Mouse (Mus musculus) limb, embryonic 15.5 days (tissue): ENCODE measurements around the gene Lypd3. TPM values are rescaled to one million over a fixed set of nuclear protein-coding genes. Genes with fewer than 3 reads are reported as not detected.
A peak's percentile ranks its signal among the peaks of the same experiment; 100 is the strongest.

ENCODE experiments used
- ATAC-seq: fragments of 200-750 bp; cut with Nextera tagmentation; 2 replicates; pipeline ENCODE4 v1.8.0; 2017; ENCODE audit warnings: low read depth, moderate TSS enrichment; ENCODE audit not compliant: insufficient number of reproducible peaks, low FRiP score, low TSS enrichment
- H3K27ac ChIP-seq: fragments of 300-500 bp; sonication (generic); 2 replicates; pipeline ENCODE4 v1.5.1; 2015; ENCODE audit warnings: moderate library complexity, mild to moderate bottlenecking, inconsistent platforms
- H3K27me3 ChIP-seq: fragments of 300-500 bp; sonication (generic); 2 replicates; pipeline ENCODE4 v1.6.1; 2015; ENCODE audit warnings: inconsistent platforms
- H3K36me3 ChIP-seq: fragments of 300-500 bp; sonication (generic); 2 replicates; pipeline ENCODE4 v1.6.1; 2015; ENCODE audit warnings: inconsistent platforms
- H3K4me1 ChIP-seq: fragments of 300-500 bp; sonication (generic); 2 replicates; pipeline ENCODE4 v1.6.1; 2015; ENCODE audit warnings: inconsistent platforms
- H3K4me2 ChIP-seq: fragments of 300-500 bp; sonication (generic); 2 replicates; pipeline ENCODE4 v1.6.1; 2015; ENCODE audit warnings: mild to moderate bottlenecking, inconsistent platforms
- H3K4me3 ChIP-seq: fragments of 300-500 bp; sonication (generic); 2 replicates; pipeline ENCODE4 v1.5.1; 2015; ENCODE audit warnings: mild to moderate bottlenecking, inconsistent platforms
- H3K9ac ChIP-seq: fragments of 300-500 bp; sonication (generic); 2 replicates; pipeline ENCODE4 v1.6.1; 2015; ENCODE audit warnings: inconsistent platforms
- H3K9me3 ChIP-seq: fragments of 300-500 bp; sonication (generic); 2 replicates; pipeline ENCODE4 v1.6.1; 2016; ENCODE audit warnings: inconsistent platforms
- WGBS: fragments of 180-500 bp; shearing (Covaris S2); methylation state at CpG from one replicate; pipeline ENCODE4 v1.1.7; 2015; 5-methylcytosine and 5-hydroxymethylcytosine counted together
- polyA plus RNA-seq: library from polyadenylated mRNA; unstranded; fragments of >200 nt; fragmentation: Nextera tagmentation; extraction: Ambion mirVana; gene quantifications from 2 replicates; pipeline ENCODE4 v1.2.1, GENCODE M21; 2015

The Lypd3 gene
- polyA plus RNA-seq, 1 experiment from 2014 or later, result 125 TPM

DNA sequence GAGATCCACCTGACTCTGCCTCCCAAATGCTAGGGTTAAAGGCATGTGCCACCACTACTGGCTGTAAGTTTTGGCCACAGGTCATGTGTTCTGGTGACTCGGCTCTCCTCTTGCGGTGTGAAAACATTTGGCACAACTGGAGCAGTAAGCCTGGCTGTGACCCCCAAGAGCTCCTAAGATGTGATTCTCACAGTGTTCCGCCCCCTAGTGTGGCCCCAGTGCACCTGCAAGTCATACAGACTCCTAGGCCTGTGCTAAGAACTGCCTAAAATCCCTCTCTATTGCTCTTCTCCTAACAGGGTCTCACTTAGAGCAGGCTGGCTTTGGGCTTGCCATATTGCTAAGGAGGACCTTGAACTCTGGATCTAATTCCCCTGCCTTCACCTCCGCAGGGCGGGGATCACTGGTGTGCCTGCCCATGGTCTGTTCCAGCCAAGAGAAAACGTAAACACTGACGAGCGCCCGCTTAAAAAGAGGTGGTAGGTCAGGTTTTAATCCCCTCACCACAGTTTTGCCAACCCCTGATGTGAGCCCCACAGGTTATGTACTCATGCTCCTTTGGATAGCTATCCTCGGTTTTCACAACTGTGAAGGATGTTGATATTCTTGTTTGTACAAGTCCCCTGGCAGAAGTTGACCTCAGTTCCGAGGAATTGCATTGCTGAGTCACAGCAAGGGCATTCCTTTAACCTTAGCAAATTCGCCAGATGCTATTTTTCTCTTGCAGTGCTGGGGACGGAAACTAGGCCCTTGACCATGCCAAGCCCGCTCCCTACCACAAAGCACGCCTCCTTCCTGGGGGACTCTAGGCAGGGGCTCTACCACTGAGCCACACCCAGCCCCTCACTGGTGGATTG, 36.9 kb upstream of the Lypd3 start:
- Histone ChIP-seq H3K9ac (no peak overlapping the region), H3K4me3 (no peak overlapping the region), H3K9me3 (no peaks in the 10 kb centered on the region), H3K27ac (no peak overlapping the region), H3K27me3 (no peaks in the 10 kb centered on the region), H3K4me1 (peaks cover 8% of the 10 kb centered on the region), H3K36me3 (0 out of 2 replicates have a peak, but pooled peaks cover 4% of the 10 kb centered on the region), H3K4me2 (no peak overlapping the region)
- no peak for ATAC-seq
- 69% methylated on average over 15 of the region's 15 CpGs for WGBS

DNA sequence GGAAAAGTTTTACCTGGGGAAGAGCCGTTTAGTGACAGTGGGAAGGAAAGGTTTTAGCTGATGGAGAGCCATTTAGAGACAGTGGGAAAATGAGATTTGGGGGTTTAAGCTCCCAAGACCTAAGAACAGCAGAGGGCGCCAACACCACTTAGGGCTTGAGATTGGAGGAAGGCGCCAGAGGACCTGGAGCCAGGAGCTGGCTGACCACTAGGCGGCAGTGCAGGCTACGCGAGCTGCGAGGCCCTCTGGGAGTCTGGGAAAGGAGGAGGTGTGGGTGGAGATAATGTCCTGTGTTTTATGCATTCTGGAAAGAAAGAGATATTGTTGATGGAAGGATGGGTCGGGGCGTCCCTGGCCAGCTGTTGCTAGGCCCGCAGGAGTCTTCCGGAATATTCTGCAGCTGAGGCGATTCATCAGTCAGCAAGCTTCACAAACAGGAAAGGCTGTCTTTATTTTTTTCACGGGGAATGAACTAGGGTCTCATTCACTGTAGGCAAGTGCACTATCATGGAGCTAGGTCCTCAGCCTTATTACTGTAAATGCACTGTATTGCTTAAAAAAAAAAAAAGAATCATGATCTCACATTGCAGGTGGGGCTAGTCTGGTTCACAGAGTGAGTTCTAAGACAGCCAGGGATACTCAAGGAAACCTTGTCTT, 35.3 kb upstream of the Lypd3 start:
- Histone ChIP-seq H3K27ac (no peak overlapping the region), H3K4me2 (peak overlapping the region; percentile 40), H3K9ac (no peak overlapping the region), H3K4me3 (peak overlapping the region; percentile 14; the same call in 1 of the 2 replicates), H3K9me3 (no peaks in the 10 kb centered on the region), H3K4me1 (peaks cover 4% of the 10 kb centered on the region; the same call in 1 of the 2 replicates), H3K27me3 (no peaks in the 10 kb centered on the region), H3K36me3 (0 out of 2 replicates have a peak, but pooled peaks cover 4% of the 10 kb centered on the region)
- ATAC-seq, result peak; percentile 77; the same call in 1 of the 2 replicates
- 6% methylated on average over 13 of the region's 13 CpGs for WGBS

DNA sequence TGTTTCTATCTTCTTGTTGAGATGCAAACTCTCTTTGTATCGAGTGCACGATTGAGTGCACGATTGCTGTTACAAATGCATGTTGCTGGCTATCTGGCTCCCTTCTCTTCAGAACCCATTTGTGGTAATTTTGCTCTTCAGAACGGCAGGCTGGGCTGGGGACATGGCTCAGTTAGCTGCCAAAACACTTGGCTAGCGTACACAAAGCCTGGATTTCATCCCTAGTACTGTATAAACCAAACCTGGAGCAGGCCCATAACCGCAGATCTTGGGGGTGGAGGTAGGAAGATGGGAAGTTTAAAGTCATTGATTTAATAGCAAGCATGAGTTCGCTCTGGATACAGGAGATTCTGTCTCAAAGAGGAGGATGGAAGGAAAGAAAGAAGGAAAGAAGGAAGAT, 30.8 kb upstream of the Lypd3 start:
- Histone ChIP-seq H3K4me2 (no peak overlapping the region), H3K9me3 (no peaks in the 10 kb centered on the region), H3K36me3 (peaks cover 7% of the 10 kb centered on the region; the same call in 1 of the 2 replicates), H3K4me1 (peaks cover 6% of the 10 kb centered on the region), H3K9ac (no peak overlapping the region), H3K27me3 (peaks cover 17% of the 10 kb centered on the region), H3K27ac (no peak overlapping the region), H3K4me3 (no peak overlapping the region)
- ATAC-seq, result no peak
- WGBS, result 83% methylated on average over 7 of the region's 7 CpGs

DNA sequence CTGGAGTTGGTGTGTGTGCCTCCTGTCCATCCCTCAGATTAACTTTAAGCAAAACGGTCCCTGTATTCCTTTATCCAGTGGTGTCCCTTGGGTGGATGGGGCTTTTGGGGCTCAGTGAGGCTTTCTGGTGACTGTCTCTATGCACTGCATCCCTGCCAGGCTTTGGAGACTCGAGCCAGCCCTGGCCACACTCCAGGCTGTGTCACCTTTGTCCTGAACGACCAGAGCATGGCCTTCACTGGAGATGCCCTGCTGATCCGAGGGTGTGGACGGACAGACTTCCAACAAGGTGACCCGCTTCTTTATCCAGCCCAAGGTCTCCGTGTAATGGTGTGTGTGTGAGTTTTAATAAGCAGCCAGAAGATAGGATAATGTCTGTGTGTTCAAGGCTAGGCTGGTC, 30.3 kb upstream of the Lypd3 start:
- Histone ChIP-seq H3K4me1 (peaks cover 11% of the 10 kb centered on the region), H3K27ac (no peak overlapping the region)

DNA sequence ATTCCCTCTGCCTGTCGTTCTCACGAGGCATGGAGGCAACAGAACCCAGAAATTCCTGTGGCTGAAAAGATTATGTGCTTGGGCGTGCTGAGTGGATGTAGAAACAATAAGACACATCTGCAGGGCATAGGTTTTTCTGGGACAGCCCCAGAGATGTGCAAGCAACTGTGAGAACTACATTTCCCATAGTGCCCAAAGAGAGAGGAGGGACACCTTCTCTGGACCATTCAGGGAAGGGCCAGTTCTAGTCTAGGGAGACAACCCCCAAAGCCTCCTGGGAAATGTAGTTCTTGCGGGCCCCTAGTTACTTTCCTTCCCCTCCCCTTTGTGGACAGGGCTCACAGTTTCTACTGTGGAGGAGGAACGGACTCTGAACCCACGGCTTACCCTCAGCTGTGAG, 28.3 kb upstream of the Lypd3 start:
- WGBS, result 39% methylated on average over 6 of the region's 6 CpGs
- H3K4me3 ChIP-seq, result no peak overlapping the region
- ATAC-seq, result peak; percentile 37
- no peak overlapping the region for H3K4me2 ChIP-seq
- H3K36me3 ChIP-seq, result peaks cover 7% of the 10 kb centered on the region; the same call in 1 of the 2 replicates
- no peak overlapping the region for H3K9ac ChIP-seq
- H3K27me3 ChIP-seq, result peaks cover 39% of the 10 kb centered on the region
- H3K9me3 ChIP-seq, result no peaks in the 10 kb centered on the region
- H3K4me1 ChIP-seq, result peaks cover 26% of the 10 kb centered on the region
- no peak overlapping the region for H3K27ac ChIP-seq

More for the DNA sequence above, 30.3 kb upstream of the Lypd3 start:
- H3K9me3 ChIP-seq, result no peaks in the 10 kb centered on the region
- ATAC-seq, result no peak
- no peak overlapping the region for H3K4me3 ChIP-seq
- no peak overlapping the region for H3K9ac ChIP-seq
- H3K4me2 ChIP-seq, result no peak overlapping the region
- peaks cover 7% of the 10 kb centered on the region; the same call in 1 of the 2 replicates for H3K36me3 ChIP-seq
- 82% methylated on average over 7 of the region's 7 CpGs for WGBS
- peaks cover 22% of the 10 kb centered on the region for H3K27me3 ChIP-seq

DNA sequence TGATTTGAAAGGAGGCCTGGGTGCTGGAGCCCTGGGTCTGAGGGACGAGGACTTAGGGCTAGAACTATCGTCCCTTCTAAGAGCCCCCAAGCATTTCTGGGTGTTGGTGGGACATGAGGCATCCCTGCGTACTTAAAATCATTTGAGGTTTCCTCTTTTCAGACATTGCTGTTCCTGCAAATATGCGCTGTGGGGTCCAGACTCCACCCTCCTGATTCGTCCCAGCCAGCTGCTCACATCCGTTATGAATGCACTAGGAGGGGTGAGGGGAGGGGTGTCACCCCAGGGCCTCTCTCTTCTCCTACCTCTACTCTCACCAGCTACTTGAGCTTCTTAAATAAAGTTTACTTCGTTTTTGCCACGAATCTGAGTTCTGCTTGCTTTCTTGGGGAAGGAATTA, 27.8 kb upstream of the Lypd3 start:
- Histone ChIP-seq H3K9me3 (no peaks in the 10 kb centered on the region), H3K9ac (no peak overlapping the region), H3K27ac (no peak overlapping the region), H3K27me3 (peaks cover 45% of the 10 kb centered on the region), H3K4me2 (no peak overlapping the region), H3K4me3 (no peak overlapping the region), H3K4me1 (peaks cover 26% of the 10 kb centered on the region), H3K36me3 (peaks cover 7% of the 10 kb centered on the region; the same call in 1 of the 2 replicates)
- 67% methylated on average over 8 of the region's 8 CpGs for WGBS
- ATAC-seq, result no peak

DNA sequence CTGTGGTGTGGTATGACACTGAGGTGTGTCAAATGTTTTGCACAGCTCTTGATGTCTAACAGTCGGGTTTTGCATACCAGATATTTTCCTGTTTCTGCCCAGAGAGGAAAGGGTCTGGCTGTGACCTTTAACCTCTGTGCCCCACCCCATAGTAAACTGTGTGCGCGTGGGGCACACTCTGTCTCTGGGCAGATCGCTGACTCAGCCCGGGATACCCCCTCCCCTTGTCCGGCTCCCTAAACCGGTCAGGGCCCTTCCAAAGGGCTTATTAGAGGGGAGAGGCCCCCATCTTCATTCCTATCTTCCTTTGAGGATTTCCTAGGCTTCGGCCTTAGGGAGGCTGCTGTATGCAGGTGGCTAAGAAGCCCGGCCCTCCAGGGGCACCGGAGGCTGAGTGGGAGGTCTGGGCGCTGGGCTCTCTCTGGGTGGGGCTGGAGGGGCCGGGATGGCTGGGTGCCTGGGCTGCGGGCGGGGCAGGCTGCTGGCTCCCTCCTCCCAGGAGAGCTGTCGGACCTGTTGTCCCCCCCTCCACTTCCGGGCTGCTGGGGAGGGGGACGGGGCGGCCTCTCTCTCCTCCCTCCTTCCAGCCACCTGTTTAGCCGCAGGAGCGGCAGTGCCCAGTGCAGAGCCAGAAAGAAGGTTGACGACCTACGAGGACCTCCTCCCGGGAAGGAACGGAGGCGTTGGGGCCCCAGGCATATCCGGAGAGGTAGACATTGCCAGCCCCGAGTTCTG, 26.0 kb upstream of the Lypd3 start, which contains the start of gene Phldb3:
Gene Phldb3 (plus strand): TSS at position 620 of the 735 bp plus-strand sequence.
- Histone ChIP-seq H3K4me1 (peaks cover 26% of the 10 kb centered on the region), H3K9me3 (no peaks in the 10 kb centered on the region), H3K4me3 (peak within 1 kb of the TSS; percentile 43), H3K4me2 (peak within 1 kb of the TSS; percentile 63), H3K36me3 (peaks cover 7% of the 10 kb centered on the region; the same call in 1 of the 2 replicates), H3K27ac (peak within 1 kb of the TSS; percentile 43), H3K9ac (peak within 1 kb of the TSS; percentile 5), H3K27me3 (peaks cover 45% of the 10 kb centered on the region)
- WGBS, result 2% methylated on average over 27 of the region's 27 CpGs
- peak; percentile 45; the same call in 1 of the 2 replicates for ATAC-seq

DNA sequence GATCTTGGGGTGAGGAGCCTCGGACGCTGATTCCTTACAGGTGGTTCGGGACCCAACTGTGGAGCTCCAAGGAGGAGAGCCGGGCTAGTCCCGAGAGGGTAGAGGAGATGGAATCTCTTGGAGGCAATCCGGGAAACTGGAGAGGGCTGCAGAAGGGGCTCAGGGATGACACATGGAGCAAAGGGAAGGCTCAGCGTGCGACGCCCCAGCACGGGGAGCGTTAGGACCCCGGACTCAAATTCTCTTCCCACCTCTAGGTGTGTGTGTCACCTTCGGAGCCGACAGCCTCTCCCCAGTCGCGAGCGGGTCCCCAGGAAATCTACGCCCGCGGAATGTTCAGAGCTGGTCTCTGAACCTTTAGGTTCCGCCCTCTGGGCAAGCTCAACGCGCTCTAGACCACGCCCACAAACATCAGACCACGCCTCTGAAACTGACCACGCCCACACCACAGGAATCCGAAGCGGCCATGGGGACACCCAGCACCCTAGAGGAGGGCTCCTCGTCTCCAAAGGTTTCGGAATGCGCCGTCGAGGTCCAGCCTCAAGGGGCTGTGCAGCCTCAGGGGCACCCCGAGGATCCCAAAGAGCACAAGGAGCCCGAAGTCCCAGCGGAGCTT, 25.4 kb upstream of the Lypd3 start:
- H3K9ac ChIP-seq, result peak overlapping the region; percentile 5
- peak; percentile 35; the same call in 1 of the 2 replicates for ATAC-seq
- peaks cover 7% of the 10 kb centered on the region; the same call in 1 of the 2 replicates for H3K36me3 ChIP-seq
- peaks cover 45% of the 10 kb centered on the region for H3K27me3 ChIP-seq
- H3K27ac ChIP-seq, result peak overlapping the region; percentile 43
- H3K4me1 ChIP-seq, result peaks cover 26% of the 10 kb centered on the region
- no peaks in the 10 kb centered on the region for H3K9me3 ChIP-seq
- H3K4me3 ChIP-seq, result peak overlapping the region; percentile 43
- peak overlapping the region; percentile 63 for H3K4me2 ChIP-seq
- WGBS, result 2% methylated on average over 36 of the region's 36 CpGs

DNA sequence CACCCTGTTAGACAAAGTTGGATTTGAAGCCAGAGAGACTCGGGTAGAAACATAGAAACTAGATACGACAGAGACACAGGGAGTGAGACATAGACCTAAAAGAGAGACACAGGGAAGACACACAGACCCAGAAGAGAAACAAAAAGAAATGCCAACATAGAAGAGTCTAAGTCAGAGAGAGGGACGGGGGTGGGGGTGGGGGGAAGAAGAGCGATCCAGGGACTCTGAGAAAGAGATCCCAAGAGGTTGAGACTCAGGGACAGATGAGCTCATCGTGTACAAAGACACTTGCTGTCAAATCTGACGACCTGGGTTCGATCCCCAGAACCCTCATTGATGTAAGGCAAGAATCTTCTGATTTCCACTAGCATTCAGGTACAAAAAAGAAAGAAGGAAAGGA, 24.6 kb upstream of the Lypd3 start:
- H3K4me3 ChIP-seq, result peak overlapping the region; percentile 43
- H3K27me3 ChIP-seq, result peaks cover 45% of the 10 kb centered on the region
- H3K9ac ChIP-seq, result no peak overlapping the region; the same call in 1 of the 2 replicates
- H3K27ac ChIP-seq, result no peak overlapping the region
- peaks cover 26% of the 10 kb centered on the region for H3K4me1 ChIP-seq
- ATAC-seq, result no peak
- 12% methylated on average over 7 of the region's 7 CpGs for WGBS
- no peaks in the 10 kb centered on the region for H3K9me3 ChIP-seq
- H3K4me2 ChIP-seq, result peak overlapping the region; percentile 63
- H3K36me3 ChIP-seq, result peaks cover 7% of the 10 kb centered on the region; the same call in 1 of the 2 replicates

DNA sequence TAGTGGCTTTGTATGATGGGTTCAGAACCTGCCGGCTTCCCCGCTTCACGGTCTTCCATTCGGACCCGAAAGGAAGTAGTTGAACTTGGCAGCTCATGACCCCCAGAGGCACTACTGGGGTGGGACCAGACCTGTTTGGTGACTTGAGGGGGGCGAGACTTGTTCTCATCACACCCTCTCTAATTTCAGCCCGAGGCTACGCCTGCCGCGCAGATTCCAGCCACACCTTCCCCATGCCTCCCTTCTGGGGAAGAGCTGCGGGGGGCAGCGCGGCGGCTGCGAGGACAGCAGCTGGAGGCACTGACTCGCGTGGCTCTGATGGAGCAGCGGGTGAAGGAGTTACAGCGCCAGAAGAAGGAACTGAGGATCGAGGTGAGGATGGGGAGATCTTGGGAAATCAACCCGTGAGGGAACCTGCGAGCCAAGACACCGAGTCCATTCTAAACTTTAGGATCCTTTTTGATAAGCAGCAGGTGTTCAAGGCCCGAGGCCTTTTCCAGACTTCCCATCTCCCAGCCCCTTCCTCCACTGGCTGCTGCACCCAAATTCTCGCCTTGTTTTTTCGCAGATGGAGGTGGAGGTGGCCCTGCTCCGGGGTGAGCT, 23.9 kb upstream of the Lypd3 start:
- H3K4me3 ChIP-seq, result peak overlapping the region; percentile 25
- no peak overlapping the region for H3K9ac ChIP-seq
- 3% methylated on average over 27 of the region's 27 CpGs for WGBS
- H3K36me3 ChIP-seq, result peaks cover 7% of the 10 kb centered on the region; the same call in 1 of the 2 replicates
- H3K9me3 ChIP-seq, result no peaks in the 10 kb centered on the region
- H3K27me3 ChIP-seq, result peaks cover 45% of the 10 kb centered on the region
- H3K27ac ChIP-seq, result no peak overlapping the region
- H3K4me2 ChIP-seq, result peak overlapping the region; percentile 28
- peaks cover 26% of the 10 kb centered on the region for H3K4me1 ChIP-seq
- no peak for ATAC-seq

DNA sequence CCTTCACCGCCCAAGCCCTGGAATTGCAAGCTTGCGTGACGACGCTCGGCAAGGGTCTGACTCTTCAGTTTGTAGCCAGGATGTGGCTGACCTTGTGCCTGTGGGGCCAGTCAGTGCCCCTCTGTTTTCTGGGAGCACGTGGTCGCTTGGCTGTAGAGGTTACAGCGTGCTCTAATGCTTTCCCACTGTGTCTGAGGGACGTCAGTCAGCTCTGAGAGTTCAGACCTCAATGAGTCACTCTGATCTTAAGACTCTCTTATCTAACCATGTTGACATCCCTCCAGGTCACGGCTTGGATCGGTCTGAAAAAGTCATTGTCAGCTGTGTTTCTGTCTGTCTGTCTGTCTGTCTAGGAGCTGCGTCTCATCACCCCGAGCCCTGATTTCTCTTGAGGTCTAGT, 21.5 kb upstream of the Lypd3 start:
- no peaks in the 10 kb centered on the region for H3K9me3 ChIP-seq
- peaks cover 30% of the 10 kb centered on the region for H3K4me1 ChIP-seq
- no peak for ATAC-seq
- H3K4me3 ChIP-seq, result no peak overlapping the region
- no peaks in the 10 kb centered on the region for H3K36me3 ChIP-seq
- no peak overlapping the region for H3K4me2 ChIP-seq
- no peak overlapping the region for H3K9ac ChIP-seq
- WGBS, result 76% methylated on average over 13 of the region's 13 CpGs
- H3K27me3 ChIP-seq, result peaks cover 36% of the 10 kb centered on the region
- H3K27ac ChIP-seq, result no peak overlapping the region
